Mouse (Mus musculus) spleen, adult 2 months (tissue): ENCODE measurements around the gene Nup93.

Experiments
- CTCF ChIP-seq: fragments of 200-500 bp; IDR thresholded peaks from 2 replicates; pipeline ENCODE4 v1.5.1; 2011; ENCODE audit warnings: mild to moderate bottlenecking, inconsistent platforms; ENCODE audit not compliant: insufficient read depth, insufficient read length, insufficient replicate concordance; ENCODE audit errors: extremely low read depth
- POLR2A ChIP-seq: fragments of 200-500 bp; IDR thresholded peaks from 2 replicates; pipeline ENCODE4 v1.6.1; 2011; ENCODE audit warnings: low read depth, low read length, inconsistent platforms

- TF ChIP-seq CTCF (no peak), POLR2A (no peak)
Measured at GRCm38 (mm10) chr8:94266344-94267191, 52.2 kb downstream of the Nup93 start.
